Mouse (Mus musculus): ENCODE data around the gene Bud23.

DNA sequence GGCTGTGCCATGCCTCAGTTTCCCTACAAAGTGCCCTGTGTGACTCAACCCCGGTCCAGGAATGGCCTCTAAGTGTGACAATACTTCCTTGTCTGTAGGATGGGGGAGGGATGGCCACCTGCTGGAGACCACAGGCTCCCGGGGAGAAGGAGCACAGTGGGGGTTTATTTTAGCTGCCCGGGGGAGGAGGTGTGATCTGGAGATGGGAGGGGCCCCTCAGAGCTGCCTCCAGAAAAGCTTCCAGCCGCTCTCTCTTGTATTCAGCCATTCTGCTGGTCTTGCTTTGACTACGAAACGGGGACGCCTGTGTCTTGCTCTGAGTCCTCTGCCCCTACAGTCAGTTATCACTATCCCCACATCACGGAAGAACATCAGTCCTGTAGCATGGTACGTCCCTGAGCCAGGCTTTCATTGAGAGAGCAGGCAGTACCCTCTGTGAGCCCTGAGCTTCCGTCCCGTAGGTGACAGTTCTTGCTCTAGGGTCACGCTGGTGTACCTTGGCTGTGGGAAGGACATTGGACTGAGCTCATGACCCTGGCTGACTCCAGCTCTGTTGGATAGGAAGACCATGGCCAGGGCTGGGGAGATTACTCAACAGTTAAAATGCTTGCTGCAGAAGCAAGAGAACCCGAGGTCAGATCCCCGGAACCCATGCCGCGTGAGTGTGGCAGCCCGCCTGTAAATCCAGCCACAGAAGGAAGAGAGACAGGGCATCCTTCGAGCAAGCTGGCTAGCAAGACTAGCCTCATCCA is 29.0 kb downstream of the Bud23 start:
- TF ChIP-seq POLR2A (IDR thresholded peaks at IDR 0.05; ENCODE audit: borderline replicate concordance, extremely low read depth, low read depth, low read length), result no peak
- no peak for TF ChIP-seq CTCF (IDR thresholded peaks at IDR 0.05; ENCODE audit: insufficient read depth, low read length)

All from lung, adult 2 months (tissue).